Mouse (Mus musculus) lung, embryonic 14.5 days (tissue): ENCODE data around the gene Fastkd1. TPM values are rescaled to one million over a fixed set of nuclear protein-coding genes. Genes with fewer than 3 reads are reported as not detected.

ENCODE experiments used
- ATAC-seq: fragments of 200-750 bp; cut with Nextera tagmentation; 2 replicates; pipeline ENCODE4 v1.8.0; 2017; ENCODE audit warnings: mild to moderate bottlenecking, moderate TSS enrichment, moderate library complexity; ENCODE audit not compliant: insufficient read depth
- DNase-seq: peaks from one replicate; pipeline ENCODE4 v3.0.0-alpha.2; 2015
- H3K27ac ChIP-seq: fragments of 300-500 bp; sonication (generic); 2 replicates; pipeline ENCODE4 v1.5.1; 2014; ENCODE audit warnings: low read depth, mild to moderate bottlenecking, moderate library complexity
- H3K27me3 ChIP-seq: fragments of 300-500 bp; sonication (generic); 2 replicates; pipeline ENCODE4 v1.6.1; 2014; ENCODE audit warnings: low read length, control low read depth; ENCODE audit not compliant: insufficient read depth
- H3K36me3 ChIP-seq: fragments of 300-500 bp; sonication (generic); 2 replicates; pipeline ENCODE4 v1.6.1; 2014; ENCODE audit warnings: control low read depth; ENCODE audit not compliant: insufficient read depth
- H3K4me1 ChIP-seq: fragments of 300-500 bp; sonication (generic); 2 replicates; pipeline ENCODE4 v1.6.1; 2014; ENCODE audit warnings: antibody characterized with exemption, control low read depth; ENCODE audit not compliant: insufficient read depth
- H3K4me2 ChIP-seq: fragments of 300-500 bp; sonication (generic); 2 replicates; pipeline ENCODE4 v1.6.1; 2014; ENCODE audit warnings: mild to moderate bottlenecking
- H3K4me3 ChIP-seq: fragments of 300-500 bp; sonication (generic); 2 replicates; pipeline ENCODE4 v1.5.1; 2014; ENCODE audit warnings: low read depth, low read length
- H3K9ac ChIP-seq: fragments of 300-500 bp; sonication (generic); 2 replicates; pipeline ENCODE4 v1.6.1; 2014
- H3K9me3 ChIP-seq: fragments of 300-500 bp; sonication (generic); 2 replicates; pipeline ENCODE4 v1.6.1; 2016; ENCODE audit warnings: low read depth, low read length, control low read depth
- CTCF ChIP-seq: IDR thresholded peaks from 2 replicates; pipeline ENCODE4 v1.5.1; 2016; ENCODE audit warnings: antibody characterized with exemption, low read depth
- WGBS: fragments of 180-500 bp; shearing (Covaris S2); extraction: QIAGEN DNeasy Blood & Tissue Kit; methylation state at CpG from one replicate; pipeline ENCODE4 v1.1.7; 2014; 5-methylcytosine and 5-hydroxymethylcytosine counted together
- polyA plus RNA-seq: library from polyadenylated mRNA; unstranded; fragments of >200 nt; fragmentation: Nextera tagmentation; extraction: Ambion mirVana; gene quantifications from 2 replicates; pipeline ENCODE4 v1.2.1, GENCODE M21; 2014

Gene Fastkd1
- polyA plus RNA-seq, 1 experiment from 2014 or later, result 14.6 TPM

GRCm38 (mm10) chr2:69673723-69674122 is 39.6 kb downstream of the Fastkd1 start:
- Histone ChIP-seq H3K27ac (no peak overlapping the region), H3K36me3 (no peaks in the 10 kb centered on the region), H3K9ac (no peak overlapping the region), H3K27me3 (no peaks in the 10 kb centered on the region), H3K4me1 (no peaks in the 10 kb centered on the region), H3K4me3 (no peak overlapping the region), H3K9me3 (no peaks in the 10 kb centered on the region), H3K4me2 (no peak overlapping the region)
- TF ChIP-seq CTCF, result no peak
- peak; percentile 15 for DNase-seq
- ATAC-seq, result no peak
- 60% methylated on average over 5 of the region's 5 CpGs for WGBS

- DNase-seq (no peak), ATAC-seq (no peak)
- no peaks in the 10 kb centered on the region for H3K9me3 ChIP-seq
- H3K4me3 ChIP-seq, result no peak within 1 kb of the TSS
- peaks cover 13% of the 10 kb centered on the region; the same call in 1 of the 2 replicates for H3K36me3 ChIP-seq
- H3K4me1 ChIP-seq, result no peaks in the 10 kb centered on the region
- no peak within 1 kb of the TSS for H3K9ac ChIP-seq
- no peak within 1 kb of the TSS; the same call in 1 of the 2 replicates for H3K27ac ChIP-seq
- WGBS, result 78% methylated on average over 9 of the region's 9 CpGs
- no peak for TF ChIP-seq CTCF
- no peak within 1 kb of the TSS for H3K4me2 ChIP-seq
- H3K27me3 ChIP-seq, result no peaks in the 10 kb centered on the region
Observed at GRCm38 (mm10) chr2:69669853-69670252, 43.5 kb downstream of the Fastkd1 start, which contains the start of gene Klhl41. Klhl41 (plus strand) TSS chr2:69670120.

GRCm38 (mm10) chr2:69668414-69668813 is 44.9 kb downstream of the Fastkd1 start:
- WGBS, result 68% methylated on average over 6 of the region's 6 CpGs
- Histone ChIP-seq H3K4me2 (no peak overlapping the region), H3K9me3 (no peaks in the 10 kb centered on the region), H3K27ac (no peak overlapping the region), H3K27me3 (no peaks in the 10 kb centered on the region), H3K4me1 (no peaks in the 10 kb centered on the region), H3K36me3 (peaks cover 16% of the 10 kb centered on the region; the same call in 1 of the 2 replicates), H3K9ac (no peak overlapping the region), H3K4me3 (no peak overlapping the region)
- no peak for TF ChIP-seq CTCF
- DNase-seq, result no peak
- ATAC-seq, result no peak

- Histone ChIP-seq H3K4me3 (no peak overlapping the region), H3K27ac (no peak overlapping the region), H3K27me3 (no peaks in the 10 kb centered on the region), H3K4me1 (no peaks in the 10 kb centered on the region), H3K9ac (no peak overlapping the region), H3K9me3 (no peaks in the 10 kb centered on the region), H3K36me3 (peaks cover 16% of the 10 kb centered on the region; the same call in 1 of the 2 replicates), H3K4me2 (no peak overlapping the region)
- TF ChIP-seq CTCF, result no peak
- DNase-seq, result no peak
- 91% methylated on average over 4 of the region's 4 CpGs for WGBS
- no peak for ATAC-seq
Observed at GRCm38 (mm10) chr2:69667656-69668055, 45.7 kb downstream of the Fastkd1 start.

GRCm38 (mm10) chr2:69663827-69664476 is 49.4 kb downstream of the Fastkd1 start:
- peaks cover 16% of the 10 kb centered on the region; the same call in 1 of the 2 replicates for H3K36me3 ChIP-seq
- H3K27me3 ChIP-seq, result no peaks in the 10 kb centered on the region
- H3K27ac ChIP-seq, result no peak overlapping the region
- H3K9me3 ChIP-seq, result no peaks in the 10 kb centered on the region
- H3K4me2 ChIP-seq, result no peak overlapping the region
- ATAC-seq, result no peak
- WGBS, result 68% methylated on average over 13 of the region's 13 CpGs
- H3K4me1 ChIP-seq, result no peaks in the 10 kb centered on the region
- no peak for TF ChIP-seq CTCF
- H3K9ac ChIP-seq, result no peak overlapping the region
- no peak for DNase-seq
- no peak overlapping the region for H3K4me3 ChIP-seq

GRCm38 (mm10) chr2:69659326-69659725 is 54.0 kb downstream of the Fastkd1 start:
- Histone ChIP-seq H3K27ac (no peak overlapping the region), H3K36me3 (peaks cover 15% of the 10 kb centered on the region; the same call in 1 of the 2 replicates), H3K4me1 (no peaks in the 10 kb centered on the region), H3K4me3 (no peak overlapping the region), H3K9ac (no peak overlapping the region), H3K27me3 (no peaks in the 10 kb centered on the region), H3K4me2 (no peak overlapping the region), H3K9me3 (no peaks in the 10 kb centered on the region)
- DNase-seq, result no peak
- ATAC-seq, result no peak
- TF ChIP-seq CTCF, result no peak
- WGBS, result 95% methylated on average over 4 of the region's 4 CpGs

GRCm38 (mm10) chr2:69649716-69650115 is 63.6 kb downstream of the Fastkd1 start:
- H3K4me3 ChIP-seq, result no peak overlapping the region
- H3K36me3 ChIP-seq, result 0 out of 2 replicates have a peak, but pooled peaks cover 4% of the 10 kb centered on the region
- H3K4me2 ChIP-seq, result no peak overlapping the region
- no peaks in the 10 kb centered on the region for H3K9me3 ChIP-seq
- TF ChIP-seq CTCF, result no peak
- 89% methylated on average over 5 of the region's 5 CpGs for WGBS
- no peak overlapping the region for H3K27ac ChIP-seq
- no peaks in the 10 kb centered on the region for H3K27me3 ChIP-seq
- ATAC-seq (no peak), DNase-seq (no peak)
- no peaks in the 10 kb centered on the region for H3K4me1 ChIP-seq
- H3K9ac ChIP-seq, result no peak overlapping the region
